Mouse (Mus musculus) heart, embryonic 13.5 days (tissue): ENCODE data around the gene Kctd18. TPM values are rescaled to one million over a fixed set of nuclear protein-coding genes. Genes with fewer than 3 reads are reported as not detected.

Experiments
- polyA plus RNA-seq: library from polyadenylated mRNA; unstranded; fragments of >200 nt; fragmentation: Nextera tagmentation; extraction: Ambion mirVana; gene quantifications from 2 replicates; pipeline ENCODE4 v1.2.1, GENCODE M21; 2015

Kctd18 gene
- polyA plus RNA-seq, 1 experiment from 2014 or later: 8.7 TPM

Other genes with a start within 250 kb of the Kctd18 start
- 49.5 and 52.1 TPM in 2 replicates for gene Spats2l, start 244.8 kb downstream of the Kctd18 start, polyA plus RNA-seq
- 16.4 and 16.6 TPM in 2 replicates for gene Sgo2a, start 23.0 kb downstream of the Kctd18 start, polyA plus RNA-seq
- gene Aox1, start 11.0 kb upstream of the Kctd18 start, polyA plus RNA-seq: 0.41 and 0.43 TPM in 2 replicates
- gene Aox3, start 94.2 kb upstream of the Kctd18 start, polyA plus RNA-seq: 0.04 and 0.15 TPM in 2 replicates
- 0.16 and 0.34 TPM in 2 replicates for gene Aox4, start 191.4 kb upstream of the Kctd18 start, polyA plus RNA-seq